20 mouse cellular contexts compared by ENCODE assay signal in genomic region chr4:123712431-123712830, GRCm38 (mm10).
"Had no signal": no experiment of that assay in that cellular context is flagged by ENCODE, and none has a peak within 500 bp of the region (broad histone marks: within the 10 kb centered on the region; RNA-seq: fewer than 3 reads in every experiment).

No protein-coding gene starts in this region.

- H3K4me3 ChIP-seq: kidney, embryonic 15.5 days; limb, embryonic 10.5 days; limb, embryonic 13.5 days; stomach, embryonic 15.5 days had no signal

- H3K27ac ChIP-seq: kidney, embryonic 15.5 days; limb, embryonic 10.5 days; limb, embryonic 13.5 days; liver, embryonic 14.5 days; macrophage; stomach, embryonic 15.5 days had no signal

- DNase-seq: kidney, adult 11 months; kidney, adult 8-10 months; kidney, postnatal 10 days; kidney, postnatal 36 days; liver; liver, postnatal 0 days; lung, embryonic 14.5 days; midbrain, embryonic 14.5 days; retina, postnatal 1 day; right cerebral cortex, postnatal 25 days; spleen, adult 18-20 months; thymus, adult 2 months; thymus, postnatal 14 days; thymus, postnatal 4 days had no signal
